Mouse (Mus musculus) heart, postnatal 0 days (tissue): Measurements from ENCODE around the gene Ap2s1. TPM values are rescaled to one million over a fixed set of nuclear protein-coding genes. Genes with fewer than 3 reads are reported as not detected.
"Not testable (repeated sequence)": the region's sequence is repeated elsewhere in the genome, so short reads cannot be mapped to it uniquely, and the experiment has no call there.

ENCODE experiments used
- ATAC-seq: fragments of 200-750 bp; cut with Nextera tagmentation; 2 replicates; pipeline ENCODE4 v1.8.0; 2017; ENCODE audit warnings: low read depth, moderate number of reproducible peaks, moderate library complexity; ENCODE audit not compliant: insufficient read depth
- DNase-seq: peaks from one replicate; pipeline ENCODE4 v3.0.0-alpha.2; 2016; ENCODE audit warnings: low spot score
- H3K27ac ChIP-seq: fragments of 300-500 bp; sonication (generic); 2 replicates; pipeline ENCODE4 v1.5.1; 2014; ENCODE audit warnings: low read depth, mild to moderate bottlenecking
- H3K27me3 ChIP-seq: fragments of 300-500 bp; sonication (generic); 2 replicates; pipeline ENCODE4 v1.6.1; 2014; ENCODE audit warnings: low read length, mixed read lengths; ENCODE audit not compliant: control insufficient read depth, insufficient read depth
- H3K36me3 ChIP-seq: fragments of 300-500 bp; sonication (generic); replicated peaks from 2 replicates; pipeline ENCODE4 v1.6.1; 2014; ENCODE audit warnings: low read length, mixed read lengths; ENCODE audit not compliant: control insufficient read depth, insufficient read depth
- H3K4me1 ChIP-seq: fragments of 300-500 bp; sonication (generic); 2 replicates; pipeline ENCODE4 v1.6.1; 2014; ENCODE audit warnings: antibody characterized with exemption; ENCODE audit not compliant: control insufficient read depth, insufficient read depth
- H3K4me2 ChIP-seq: fragments of 300-500 bp; sonication (generic); 2 replicates; pipeline ENCODE4 v1.6.1; 2014; ENCODE audit warnings: low read depth, mild to moderate bottlenecking, low read length, moderate library complexity
- H3K4me3 ChIP-seq: fragments of 300-500 bp; sonication (generic); 2 replicates; pipeline ENCODE4 v1.5.1; 2014; ENCODE audit warnings: low read depth, low read length
- H3K9ac ChIP-seq: fragments of 300-500 bp; sonication (generic); replicated peaks from 2 replicates; pipeline ENCODE4 v1.6.1; 2014; ENCODE audit warnings: low read depth, low read length, mixed read lengths
- H3K9me3 ChIP-seq: fragments of 300-500 bp; sonication (generic); replicated peaks from 2 replicates; pipeline ENCODE4 v1.6.1; 2016; ENCODE audit warnings: low read length; ENCODE audit not compliant: control insufficient read depth
- CTCF ChIP-seq: IDR thresholded peaks from 2 replicates; pipeline ENCODE4 v1.5.1; 2016; ENCODE audit warnings: antibody characterized with exemption, control low read depth, low read depth
- EP300 ChIP-seq: IDR thresholded peaks from 2 replicates; pipeline ENCODE4 v1.6.1; 2016; ENCODE audit warnings: antibody characterized with exemption, low read depth
- WGBS: fragments of 180-500 bp; shearing (Covaris S2); extraction: QIAGEN DNeasy Blood & Tissue Kit; methylation state at CpG from one replicate; pipeline ENCODE4 v1.1.7; 2014; 5-methylcytosine and 5-hydroxymethylcytosine counted together
- polyA plus RNA-seq: library from polyadenylated mRNA; unstranded; fragments of >200 nt; fragmentation: Nextera tagmentation; extraction: Ambion mirVana; gene quantifications from 2 replicates; pipeline ENCODE4 v1.2.1, GENCODE M21; 2015
- total RNA-seq: library from RNA; depleted of rRNA; stranded (reverse); fragments of >200 nt; gene quantifications from 2 replicates; pipeline ENCODE4 v1.2.3, GENCODE M21; 2014; ENCODE audit warnings: low replicate concordance

The Ap2s1 gene
- total and polyA plus RNA-seq, 2 experiments from 2014 or later = 215 to 316 TPM

- H3K9ac ChIP-seq = no peak overlapping the region
- peak; percentile 72 for DNase-seq
- H3K27me3 ChIP-seq = no peaks in the 10 kb centered on the region
- no peak overlapping the region for H3K4me3 ChIP-seq
- no peaks in the 10 kb centered on the region for H3K36me3 ChIP-seq
- ATAC-seq = peak; percentile 89
- no peak for TF ChIP-seq EP300
- no peak for TF ChIP-seq CTCF
- H3K27ac ChIP-seq = peak overlapping the region; percentile 73
- H3K9me3 ChIP-seq = no peaks in the 10 kb centered on the region
- WGBS = 11% methylated on average over 9 of the region's 9 CpGs
- peak overlapping the region; percentile 22; the same call in 1 of the 2 replicates for H3K4me2 ChIP-seq
- H3K4me1 ChIP-seq = peaks cover 27% of the 10 kb centered on the region
Observed at GRCm38 (mm10) chr7:16706385-16706784, 31.8 kb upstream of the Ap2s1 start.

GRCm38 (mm10) chr7:16708244-16708643 lies 30.0 kb upstream of the Ap2s1 start:
- H3K4me3 ChIP-seq = no peak overlapping the region

GRCm38 (mm10) chr7:16710604-16711003 lies 27.6 kb upstream of the Ap2s1 start:
- no peak overlapping the region for H3K27ac ChIP-seq
- peaks cover 27% of the 10 kb centered on the region for H3K4me1 ChIP-seq
- H3K9me3 ChIP-seq = no peaks in the 10 kb centered on the region
- no peak for ATAC-seq
- no peak overlapping the region for H3K4me2 ChIP-seq
- DNase-seq = no peak
- 76% methylated on average over 5 of the region's 5 CpGs for whole genome bisulfite sequencing
- H3K9ac ChIP-seq = no peak overlapping the region
- TF ChIP-seq EP300 (no peak), CTCF (peak; percentile 16)
- no peaks in the 10 kb centered on the region for H3K27me3 ChIP-seq
- no peak overlapping the region for H3K4me3 ChIP-seq
- H3K36me3 ChIP-seq = no peaks in the 10 kb centered on the region

More at GRCm38 (mm10) chr7:16708244-16708643, 30.0 kb upstream of the Ap2s1 start:
- Histone ChIP-seq H3K36me3 (no peaks in the 10 kb centered on the region), H3K27me3 (no peaks in the 10 kb centered on the region), H3K27ac (0 out of 2 replicates have a peak overlapping the region, but pooled peaks have one; percentile 3), H3K9ac (no peak overlapping the region), H3K4me2 (no peak overlapping the region), H3K4me1 (peaks cover 27% of the 10 kb centered on the region), H3K9me3 (no peaks in the 10 kb centered on the region)
- 18% methylated on average over 9 of the region's 9 CpGs for WGBS
- TF ChIP-seq EP300 (no peak), CTCF (no peak)
- peak; percentile 24; the same call in 1 of the 2 replicates for ATAC-seq
- DNase-seq = peak; percentile 42

GRCm38 (mm10) chr7:16712633-16713415 lies 25.4 kb upstream of the Ap2s1 start:
- 78% methylated on average over 12 of the region's 13 CpGs for WGBS
- TF ChIP-seq EP300 (no peak), CTCF (peak; percentile 16; the same call in 1 of the 2 replicates)
- Histone ChIP-seq H3K9me3 (no peaks in the 10 kb centered on the region), H3K9ac (no peak overlapping the region), H3K4me1 (peaks cover 21% of the 10 kb centered on the region), H3K4me2 (no peak overlapping the region), H3K27ac (no peak overlapping the region), H3K4me3 (no peak overlapping the region), H3K36me3 (no peaks in the 10 kb centered on the region), H3K27me3 (no peaks in the 10 kb centered on the region)
- no peak for ATAC-seq
- peak; percentile 8 for DNase-seq

- ATAC-seq, H3K9me3 ChIP-seq, H3K9ac ChIP-seq, H3K4me3 ChIP-seq, H3K4me2 ChIP-seq, H3K27me3 ChIP-seq, H3K36me3 ChIP-seq, H3K27ac ChIP-seq, H3K4me1 ChIP-seq: not testable (repeated sequence)
- peak; percentile 11 for DNase-seq
- WGBS = 46% methylated on average over 8 of the region's 8 CpGs
Observed at GRCm38 (mm10) chr7:16716456-16717152, 21.6 kb upstream of the Ap2s1 start.
